Mouse (Mus musculus): ENCODE measurements around the gene Ern1. TPM values are rescaled to one million over a fixed set of nuclear protein-coding genes. Genes with fewer than 3 reads are reported as not detected.

Ern1 gene
- total RNA-seq (2021) = 1 to 10 TPM; 6.7 to 8.7 TPM
- long read RNA-seq, experiment 1 = 0 reads
- long read RNA-seq, experiment 2, full-length matches to known transcripts = 1 of 4 reads
- long read RNA-seq, experiment 2, partial matches to known transcripts = 1 of 4 reads
- long read RNA-seq, experiment 2, other reads (novel, unspliced or antisense) = 2 of 4 reads

- intact Hi-C loops (cut with DNase I) = loop anchor here (10.0 kb wide), 1 partner anchor 257 kb away; no protein-coding TSS in a partner anchor
- peak; percentile 89 to 94 for DNase-seq (ENCODE audit: low spot score in 2 of 2)
Measured at GRCm38 (mm10) chr11:106487733-106488115, at the start of gene Ern1. Gene Ern1 (minus strand): TSS chr11:106487852.

GRCm38 (mm10) chr11:106536253-106536912, 48.7 kb upstream of the Ern1 start:
- intact Hi-C loops (cut with DNase I) = no loop called here

GRCm38 (mm10) chr11:106535660-106536252, 48.1 kb upstream of the Ern1 start:
- intact Hi-C loops (cut with DNase I) = no loop called here
- DNase-seq (ENCODE audit: low spot score in 2 of 2) = no peak

More at GRCm38 (mm10) chr11:106536253-106536912, 48.7 kb upstream of the Ern1 start:
- DNase-seq (ENCODE audit: low spot score in 2 of 2) = peak; percentile 19 to 44

GRCm38 (mm10) chr11:106532248-106532790, 44.7 kb upstream of the Ern1 start:
- intact Hi-C loops (cut with DNase I) = no loop called here

GRCm38 (mm10) chr11:106529786-106530185, 42.1 kb upstream of the Ern1 start:
- intact Hi-C loops (cut with DNase I) = no loop called here
- DNase-seq (ENCODE audit: low spot score in 2 of 2) = no peak

More at GRCm38 (mm10) chr11:106532248-106532790, 44.7 kb upstream of the Ern1 start:
- DNase-seq (ENCODE audit: low spot score in 2 of 2) = no peak

- intact Hi-C loops (cut with DNase I) = no loop called here
Measured at GRCm38 (mm10) chr11:106529113-106529512, 41.5 kb upstream of the Ern1 start.

GRCm38 (mm10) chr11:106527926-106528325, 40.3 kb upstream of the Ern1 start:
- intact Hi-C loops (cut with DNase I) = no loop called here
- DNase-seq (ENCODE audit: low spot score in 2 of 2) = no peak

More at GRCm38 (mm10) chr11:106529113-106529512, 41.5 kb upstream of the Ern1 start:
- no peak for DNase-seq (ENCODE audit: low spot score in 2 of 2)

- intact Hi-C loops (cut with DNase I) = no loop called here
- no peak for DNase-seq (ENCODE audit: low spot score in 2 of 2)
Measured at GRCm38 (mm10) chr11:106527147-106527821, 39.6 kb upstream of the Ern1 start.

GRCm38 (mm10) chr11:106522538-106522937, 34.9 kb upstream of the Ern1 start:
- DNase-seq (ENCODE audit: low spot score in 2 of 2) = no peak
- intact Hi-C loops (cut with DNase I) = no loop called here

- DNase-seq (ENCODE audit: low spot score in 2 of 2) = no peak
- intact Hi-C loops (cut with DNase I) = no loop called here
Measured at GRCm38 (mm10) chr11:106521612-106522011, 34.0 kb upstream of the Ern1 start.

- intact Hi-C loops (cut with DNase I) = no loop called here
- DNase-seq (ENCODE audit: low spot score in 2 of 2) = no peak
Measured at GRCm38 (mm10) chr11:106520404-106520803, 32.8 kb upstream of the Ern1 start.

GRCm38 (mm10) chr11:106519519-106519918, 31.9 kb upstream of the Ern1 start:
- no peak for DNase-seq (ENCODE audit: low spot score in 2 of 2)
- intact Hi-C loops (cut with DNase I) = no loop called here

GRCm38 (mm10) chr11:106518391-106518790, 30.7 kb upstream of the Ern1 start:
- intact Hi-C loops (cut with DNase I) = no loop called here
- DNase-seq (ENCODE audit: low spot score in 2 of 2) = no peak

GRCm38 (mm10) chr11:106515079-106515745, 27.6 kb upstream of the Ern1 start:
- DNase-seq (ENCODE audit: low spot score in 2 of 2) = peak in 1 of 2 experiments; percentile 51
- intact Hi-C loops (cut with DNase I) = no loop called here

- DNase-seq (ENCODE audit: low spot score in 2 of 2) = no peak
- intact Hi-C loops (cut with DNase I) = no loop called here
Measured at GRCm38 (mm10) chr11:106514446-106514845, 26.8 kb upstream of the Ern1 start.

GRCm38 (mm10) chr11:106513166-106513565, 25.5 kb upstream of the Ern1 start:
- DNase-seq (ENCODE audit: low spot score in 2 of 2) = peak; percentile 77 to 79
- intact Hi-C loops (cut with DNase I) = no loop called here

- intact Hi-C loops (cut with DNase I) = no loop called here
Measured at GRCm38 (mm10) chr11:106512006-106512390, 24.3 kb upstream of the Ern1 start.

GRCm38 (mm10) chr11:106511236-106512005, 23.8 kb upstream of the Ern1 start:
- intact Hi-C loops (cut with DNase I) = no loop called here
- no peak for DNase-seq (ENCODE audit: low spot score in 2 of 2)

More at GRCm38 (mm10) chr11:106512006-106512390, 24.3 kb upstream of the Ern1 start:
- no peak for DNase-seq (ENCODE audit: low spot score in 2 of 2)

- no peak for DNase-seq (ENCODE audit: low spot score in 2 of 2)
- intact Hi-C loops (cut with DNase I) = no loop called here
Measured at GRCm38 (mm10) chr11:106507638-106508037, 20.0 kb upstream of the Ern1 start.

Measured in left cerebral cortex, postnatal 14 days (tissue).